ENCODE assay signal across 23 mouse cellular contexts in the genomic region with DNA sequence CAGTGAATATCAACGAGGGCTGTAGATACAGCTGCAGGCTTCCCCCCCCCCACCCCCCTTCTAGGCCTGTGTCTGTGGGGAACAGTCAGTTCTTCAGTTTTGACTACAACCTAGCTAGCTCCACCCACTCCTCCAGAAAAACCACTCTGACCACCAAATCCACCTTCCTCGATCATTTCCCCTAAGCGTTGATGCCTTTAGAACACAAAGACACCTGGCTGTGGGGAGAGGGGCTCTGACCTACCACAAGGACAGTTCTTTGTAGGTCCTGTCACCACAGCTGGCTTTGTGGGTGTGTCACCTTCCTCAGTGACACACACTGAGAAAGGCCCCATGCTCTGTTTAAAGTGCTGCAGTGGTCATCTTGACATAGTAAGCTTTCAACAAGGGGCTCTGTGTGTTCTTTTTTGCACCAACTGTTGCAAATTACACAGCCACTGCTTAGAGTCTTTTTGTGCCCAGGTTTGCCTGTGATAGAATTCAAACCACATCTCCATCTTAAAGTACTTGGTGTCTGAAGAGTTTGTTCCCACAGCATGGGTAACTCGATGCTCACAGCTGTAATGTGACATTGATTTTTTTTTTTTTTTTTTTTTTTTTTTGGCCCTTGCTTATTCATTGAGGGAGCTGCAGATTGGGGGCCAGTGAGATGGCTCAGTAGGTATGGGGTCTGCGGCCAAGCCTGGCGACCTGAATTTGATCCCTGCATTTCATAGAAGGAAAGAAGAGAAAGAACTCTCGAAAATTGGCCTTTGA. TPM values are rescaled to one million over a fixed set of nuclear protein-coding genes. Genes with fewer than 3 reads are reported as not detected.
DNase-seq lines count a peak whose midpoint lies in the region; ATAC-seq and TF ChIP-seq lines count a peak whose summit lies in the region.
"Had no signal": no experiment of that assay in that cellular context is flagged by ENCODE, and none has a peak within 500 bp of the region (broad histone marks: within the 10 kb centered on the region; RNA-seq: fewer than 3 reads in every experiment).

No protein-coding gene starts in this region.

- no peak overlapping the region for H3K4me3 ChIP-seq in ES-Bruce4 (ENCODE audit: low read depth, low read length)
- H3K4me3 ChIP-seq in limb, embryonic 13.5 days: no peak overlapping the region
- H3K4me3 ChIP-seq: embryonic facial prominence, embryonic 13.5 days; midbrain, embryonic 13.5 days; myocyte had no signal

- H3K27ac ChIP-seq in ES-Bruce4 (ENCODE audit: insufficient read depth, low read length): peak overlapping the region; percentile 13; the same call in 1 of the 2 replicates
- H3K27ac ChIP-seq in limb, embryonic 13.5 days: 0 out of 2 replicates have a peak overlapping the region, but pooled peaks have one; percentile 10
- H3K27ac ChIP-seq: embryonic facial prominence, embryonic 13.5 days; midbrain, embryonic 13.5 days had no signal

- TF ChIP-seq POLR2A in ES-Bruce4 (IDR thresholded peaks at IDR 0.05; ENCODE audit: insufficient read depth, low read length): no peak

- no peaks in the 10 kb centered on the region for H3K9me3 ChIP-seq in ES-Bruce4 (replicated peaks; ENCODE audit: control insufficient read depth, insufficient read depth, low read length, poor library complexity, severe bottlenecking)
- no peaks in the 10 kb centered on the region for H3K9me3 ChIP-seq in limb, embryonic 13.5 days
- H3K9me3 ChIP-seq: embryonic facial prominence, embryonic 13.5 days; midbrain, embryonic 13.5 days had no signal

- H3K36me3 ChIP-seq in ES-Bruce4 (ENCODE audit: control insufficient read depth, insufficient read depth, low read length, poor library complexity, severe bottlenecking): no peaks in the 10 kb centered on the region
- H3K36me3 ChIP-seq in limb, embryonic 13.5 days: no peaks in the 10 kb centered on the region
- H3K36me3 ChIP-seq: embryonic facial prominence, embryonic 13.5 days; midbrain, embryonic 13.5 days had no signal

- WGBS in limb, embryonic 13.5 days: 65% methylated on average over 7 of the region's 7 CpGs

- H3K27me3 ChIP-seq in ES-Bruce4 (ENCODE audit: control insufficient read depth, insufficient read depth, low read length, poor library complexity, severe bottlenecking): no peaks in the 10 kb centered on the region
- H3K27me3 ChIP-seq in limb, embryonic 13.5 days: no peaks in the 10 kb centered on the region
- H3K27me3 ChIP-seq: embryonic facial prominence, embryonic 13.5 days; midbrain, embryonic 13.5 days had no signal

- H3K9ac ChIP-seq in ES-Bruce4 (ENCODE audit: low read depth, poor library complexity, severe bottlenecking): no peak overlapping the region
- no peak overlapping the region for H3K9ac ChIP-seq in limb, embryonic 13.5 days
- H3K9ac ChIP-seq: embryonic facial prominence, embryonic 13.5 days; forebrain, postnatal 0 days; midbrain, embryonic 13.5 days had no signal

- 0 out of 2 replicates have a peak, but pooled peaks have one; percentile 15 for TF ChIP-seq EP300 in ES-Bruce4 (IDR thresholded peaks at IDR 0.05; ENCODE audit: insufficient read depth, low read depth, low read length)

- no peak for ATAC-seq in CD4-positive, CD25-positive, alpha-beta regulatory T cell, adult 4 months
- no peak for ATAC-seq in limb, embryonic 13.5 days (ENCODE audit: low FRiP score, low read depth)
- ATAC-seq: forebrain, postnatal 0 days; midbrain, embryonic 13.5 days had no signal

- peak; percentile 35 for DNase-seq in CD4-positive, CD25-positive, alpha-beta regulatory T cell, adult 2 months (ENCODE audit: low read depth, low spot score)
- peak; percentile 58 for DNase-seq in thymus, postnatal 25 days
- DNase-seq in embryo, embryonic 10.5 days (ENCODE audit: low spot score): no peak
- no peak for DNase-seq in urinary bladder, postnatal 36 days (ENCODE audit: low spot score in 2 of 2)
- DNase-seq in lung, postnatal 14 days: no peak
- DNase-seq: adrenal gland, postnatal 10 days; cerebellum, adult 18-20 months; forebrain, postnatal 0 days; heart, adult 18-20 months; lung, adult 2 months had no signal

- no peak overlapping the region for H3K4me2 ChIP-seq in limb, embryonic 13.5 days (replicated peaks)
- H3K4me2 ChIP-seq: embryonic facial prominence, embryonic 13.5 days; midbrain, embryonic 13.5 days had no signal

- no peak for TF ChIP-seq CTCF in ES-Bruce4 (IDR thresholded peaks at IDR 0.05; ENCODE audit: low read depth, low read length)

- H3K4me1 ChIP-seq in ES-Bruce4 (ENCODE audit: control insufficient read depth, insufficient read depth, low read length): peaks cover 6% of the 10 kb centered on the region
- peaks cover 13% of the 10 kb centered on the region for H3K4me1 ChIP-seq in limb, embryonic 13.5 days

RNA-seq across cellular contexts. Expression of a gene that starts 28.9 kb away (rescaled TPM):
- 10 to 100 TPM; 17.4 to 17.8 TPM for polyA plus RNA-seq in CD4-positive, CD25-positive, alpha-beta regulatory T cell, adult 4 months (2017; shearing (Covaris generic))
- 60.2 and 67.1 TPM in 2 replicates for polyA plus RNA-seq in ES-Bruce4 (2011; ENCODE audit: insufficient read depth, insufficient read length, low read depth, missing spikeins)
- polyA plus RNA-seq in limb, embryonic 13.5 days (2015; fragmentation: Nextera tagmentation; extraction: Ambion mirVana): 26.2 and 27.3 TPM in 2 replicates

RNA-seq across cellular contexts. Expression of a gene that starts 42.2 kb away (rescaled TPM):
- not detected for polyA plus RNA-seq in CD4-positive, CD25-positive, alpha-beta regulatory T cell, adult 4 months (2017; shearing (Covaris generic))
- polyA plus RNA-seq in ES-Bruce4 (2011; ENCODE audit: insufficient read depth, insufficient read length, low read depth, missing spikeins): not detected in 2 replicates
- polyA plus RNA-seq in limb, embryonic 13.5 days (2015; fragmentation: Nextera tagmentation; extraction: Ambion mirVana): not detected in 2 replicates
- polyA plus RNA-seq: embryonic facial prominence, embryonic 13.5 days; forebrain, postnatal 0 days; heart, postnatal 0 days; hindbrain, embryonic 11.5 days; intestine, embryonic 14.5 days; kidney, embryonic 16.5 days; liver, adult 2 months; lung, adult 2 months; midbrain, embryonic 13.5 days; myocyte; small intestine, adult 2 months; stomach, embryonic 14.5 days had no signal

Comparison
In these comparisons a context has a peak if more than half of its experiments do, and no peak if none do; other contexts are left out.
1. DNase-seq: peak in CD4-positive, CD25-positive, alpha-beta regulatory T cell, adult 2 months (single experiment) and thymus, postnatal 25 days (single experiment); none in embryo, embryonic 10.5 days (single experiment), urinary bladder, postnatal 36 days (0 of 2) and lung, postnatal 14 days (single experiment).